Mouse (Mus musculus) kidney, postnatal 14 days (tissue): ENCODE data around the gene Gzmg.
"Not testable (repeated sequence)": the region's sequence is repeated elsewhere in the genome, so short reads cannot be mapped to it uniquely, and the experiment has no call there.

Experiments used
- DNase-seq: peaks from one replicate; pipeline ENCODE4 v3.0.0; 2022; ENCODE audit warnings: mixed read lengths

Gene Gzmg

DNA sequence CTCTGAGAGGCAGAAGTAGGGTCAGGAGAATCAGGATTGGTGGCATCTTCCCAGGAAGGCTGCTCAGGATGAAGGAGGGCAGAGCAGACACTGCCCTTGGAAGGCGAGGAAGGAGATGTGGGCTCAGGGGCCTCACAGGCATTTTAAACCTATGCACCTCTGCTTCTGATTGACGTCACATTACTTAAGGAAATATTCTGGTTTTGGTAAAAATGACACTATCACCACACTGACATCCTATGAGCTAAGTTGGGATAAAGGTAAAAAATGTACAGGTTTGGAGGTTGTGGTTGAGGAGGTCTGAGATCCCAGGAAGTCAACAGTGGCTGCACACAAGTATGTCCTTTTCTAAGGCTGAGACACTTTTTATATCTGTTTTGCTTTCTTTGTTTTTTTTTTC, at the start of gene Gzmg:
Gzmg (minus strand) TSS at position 101 of the 400 bp plus-strand sequence.
- DNase-seq, result not testable (repeated sequence)

DNA sequence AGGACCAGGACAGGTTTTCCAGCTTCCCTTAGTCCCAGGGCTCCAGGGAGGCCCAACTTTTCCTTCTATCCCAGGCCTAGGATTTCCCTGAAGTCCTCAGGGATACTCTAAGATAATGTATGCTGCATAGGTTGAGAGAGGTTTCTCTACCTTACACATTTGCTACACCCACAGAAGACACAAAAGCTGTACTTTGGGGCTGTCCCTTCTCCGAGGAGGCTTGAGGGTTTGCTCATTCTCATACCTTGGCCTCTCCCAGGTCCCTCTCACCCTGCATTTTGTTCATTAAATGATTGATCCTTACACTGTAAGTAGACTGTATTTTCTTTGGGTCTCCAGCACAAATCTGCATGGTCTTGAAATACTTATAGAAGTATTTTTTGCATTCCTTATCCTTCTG, 46.2 kb upstream of the Gzmg start:
- no peak for DNase-seq

DNA sequence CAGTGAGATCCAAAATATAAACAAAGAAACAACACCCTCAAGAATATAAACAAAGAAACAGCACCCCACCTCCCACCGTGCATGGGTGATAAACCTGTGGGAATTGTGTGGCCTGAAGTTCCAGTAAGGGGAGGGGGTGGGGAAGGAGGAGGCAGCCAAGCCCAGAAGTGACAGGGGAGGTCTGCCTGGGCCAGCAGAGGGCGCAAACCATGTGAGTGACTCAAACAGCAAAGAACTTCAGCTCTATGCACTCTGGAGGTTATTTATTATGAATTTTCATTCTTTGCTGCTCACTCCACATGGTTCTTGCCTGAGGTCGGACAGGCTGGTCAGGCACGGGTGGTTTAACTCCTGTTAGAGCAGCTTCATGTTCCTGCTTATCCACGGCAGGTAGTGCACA, 45.6 kb upstream of the Gzmg start:
- DNase-seq, result peak; percentile 30

DNA sequence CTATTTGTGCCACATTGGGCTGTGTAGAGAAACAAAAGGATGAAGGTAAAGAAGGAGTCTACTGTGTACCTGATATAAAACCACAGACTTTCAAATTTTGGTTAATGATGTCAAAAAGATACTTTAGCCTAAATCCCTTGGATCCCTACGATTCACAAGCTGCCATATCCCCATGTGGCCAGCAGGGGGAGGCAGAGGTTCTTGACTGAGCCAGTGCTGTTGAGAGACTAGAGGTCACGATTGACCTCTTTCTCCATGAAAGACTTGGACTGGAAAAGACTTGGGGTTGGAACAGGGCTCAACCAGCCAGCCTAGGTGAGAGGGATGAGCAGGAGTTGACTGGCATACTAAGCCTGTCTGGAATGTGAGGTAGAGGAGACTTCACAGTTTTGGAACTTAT, 44.6 kb upstream of the Gzmg start:
- DNase-seq, result peak; percentile 64

DNA sequence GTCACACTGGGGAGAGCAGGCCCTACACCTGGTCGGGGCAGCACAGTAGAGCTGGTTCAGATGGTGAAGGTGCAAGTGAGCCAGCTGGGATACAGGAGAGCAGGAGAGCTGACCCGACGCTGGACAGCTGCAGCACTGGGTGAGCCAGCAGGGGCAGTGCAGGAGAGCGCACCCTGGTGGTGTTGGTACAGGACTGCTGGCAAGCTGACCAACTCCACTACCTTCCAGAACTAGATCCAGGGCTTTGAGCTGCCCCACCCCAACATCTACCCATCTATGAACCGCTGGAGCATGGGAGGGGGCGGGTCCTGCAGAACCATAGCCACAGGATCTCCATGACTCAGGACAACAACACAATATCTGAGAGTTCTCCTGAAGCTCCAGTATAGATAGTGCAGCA, 27.6 kb upstream of the Gzmg start:
- no peak for DNase-seq

DNA sequence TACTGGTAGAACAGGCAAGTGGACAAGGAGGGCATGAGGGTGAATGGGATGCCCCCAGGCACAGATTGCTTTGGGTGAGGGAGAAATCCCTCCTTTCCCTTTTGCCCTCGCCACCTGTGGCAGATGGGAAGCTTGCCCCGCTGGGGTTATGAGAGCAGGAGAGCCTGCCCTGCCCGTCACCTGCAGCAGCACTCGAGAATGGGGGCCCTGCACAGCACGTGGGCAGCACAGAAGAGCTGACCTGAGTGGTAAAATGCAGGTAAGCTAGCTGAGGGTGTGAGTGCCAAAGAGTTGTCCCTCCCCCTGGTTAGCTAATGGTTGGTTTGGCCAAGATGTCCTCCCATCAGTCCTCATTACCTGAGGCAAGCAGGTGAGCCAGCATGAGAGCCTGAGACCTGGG, 27.1 kb upstream of the Gzmg start:
- DNase-seq, result no peak

DNA sequence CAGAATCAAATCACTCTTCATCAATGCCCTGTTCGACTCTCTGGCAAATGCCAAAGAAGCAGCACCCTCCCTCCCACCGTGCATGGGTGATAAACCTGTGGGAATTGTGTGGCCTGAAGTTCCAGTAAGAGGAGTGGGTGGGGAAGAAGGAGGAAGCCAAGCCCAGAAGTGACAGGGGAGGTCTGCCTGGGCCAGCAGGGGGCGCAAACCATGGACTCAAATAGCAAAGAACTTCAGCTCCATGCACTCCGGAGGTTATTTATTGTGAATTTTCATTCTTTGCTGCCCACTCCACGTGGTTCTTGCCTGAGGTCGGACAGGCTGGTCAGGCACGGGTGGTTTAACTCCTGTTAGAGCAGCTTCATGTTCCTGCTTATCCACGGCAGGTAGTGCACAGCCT, 18.3 kb upstream of the Gzmg start:
- peak; percentile 32 for DNase-seq

DNA sequence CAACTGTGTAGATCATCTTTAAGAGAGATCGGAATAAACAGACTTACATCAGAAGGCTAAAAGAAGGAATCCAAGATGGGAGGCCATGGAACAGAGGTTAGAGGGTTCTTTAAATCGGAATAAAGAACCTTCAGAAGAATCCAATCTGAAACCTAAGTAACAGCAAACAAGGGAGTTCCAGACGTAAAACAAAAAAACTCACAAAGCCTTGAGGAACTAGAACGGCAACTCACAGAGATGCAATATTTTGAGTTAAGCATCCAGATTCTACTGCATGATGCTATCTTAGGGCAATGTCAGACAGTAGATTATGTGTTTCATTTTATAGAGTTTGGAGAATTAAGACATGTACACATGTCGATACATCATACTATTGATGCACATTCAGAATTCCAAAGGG, 15.1 kb upstream of the Gzmg start, which contains the start of gene Gzmn:
Gzmn (minus strand) TSS at position 101 of the 400 bp plus-strand sequence.
- no peak for DNase-seq

DNA sequence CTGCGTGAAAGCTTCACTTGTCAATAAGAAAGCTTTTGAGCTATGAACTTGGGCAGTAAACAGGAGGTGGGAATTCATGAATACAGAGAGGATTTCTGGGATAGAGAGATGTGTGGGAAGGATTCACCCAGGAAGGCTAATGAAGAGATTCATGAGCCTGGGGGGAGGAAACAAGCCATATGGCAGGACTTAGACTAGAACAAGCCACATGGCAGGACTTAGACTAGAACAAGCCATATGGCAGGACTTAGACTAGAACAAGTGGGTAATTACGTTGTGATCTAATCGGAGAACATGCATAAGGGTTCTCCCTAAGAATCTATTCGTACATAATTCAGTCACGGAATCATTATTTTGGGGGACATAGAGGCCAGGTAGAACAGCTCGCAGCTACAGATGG, 14.0 kb upstream of the Gzmg start:
- DNase-seq, result no peak

DNA sequence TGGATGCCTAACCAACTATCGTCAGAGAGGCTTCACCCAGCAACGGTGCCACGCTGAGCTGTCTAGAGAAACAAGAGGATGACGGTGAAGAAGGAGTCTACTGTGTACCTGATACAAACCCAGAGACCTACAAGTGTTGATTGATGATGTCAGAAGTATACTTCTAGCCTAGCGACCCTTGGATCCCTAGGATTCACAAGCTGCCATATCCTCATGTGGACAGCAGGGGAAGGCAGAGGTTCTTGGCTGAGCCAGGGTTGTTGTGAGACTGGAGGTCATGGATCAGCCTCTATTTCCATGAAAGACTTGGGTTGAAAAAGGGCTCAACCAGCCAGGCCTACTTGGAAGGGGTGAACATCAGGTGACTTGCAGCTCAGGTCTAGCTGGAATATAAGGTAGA, 13.4 kb upstream of the Gzmg start:
- no peak for DNase-seq

DNA sequence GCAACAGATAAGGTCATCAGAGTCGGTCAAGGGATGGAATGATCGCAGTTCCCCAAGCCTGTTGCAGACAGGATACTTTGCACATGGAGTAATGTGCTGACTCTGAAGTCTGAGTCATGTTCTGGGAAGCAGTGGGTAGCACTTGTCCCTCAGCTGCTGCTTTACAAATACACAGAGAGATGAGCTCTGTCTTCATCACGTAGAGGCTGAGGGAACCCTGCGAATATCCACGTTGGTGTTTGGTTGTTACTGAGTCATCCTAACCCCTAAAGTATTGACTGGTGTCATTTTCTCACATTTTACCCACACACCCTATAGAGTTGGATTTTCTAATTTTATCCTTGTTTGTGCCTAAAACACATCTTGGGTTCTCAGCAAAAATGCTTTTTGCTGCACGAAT, 8.6 kb upstream of the Gzmg start:
- no peak for DNase-seq

DNA sequence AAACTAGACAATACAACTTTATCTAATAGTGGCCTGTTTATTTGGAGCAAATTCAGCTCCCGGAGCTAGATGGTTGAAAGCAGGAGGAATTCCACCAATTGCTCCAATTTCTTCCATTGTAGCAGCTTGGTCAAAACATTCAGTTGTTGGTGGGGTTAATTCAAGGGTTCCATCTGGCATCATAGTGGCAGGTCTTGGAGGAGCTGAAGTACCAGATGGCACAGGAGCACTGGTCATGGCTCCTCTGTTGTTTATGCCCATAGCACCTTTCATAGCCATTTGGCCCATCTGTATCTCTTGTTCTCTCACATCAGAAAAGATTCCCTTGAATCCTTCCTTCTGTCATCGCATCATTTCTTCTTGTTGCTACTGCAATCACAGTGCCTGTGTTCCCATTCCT, 2.7 kb upstream of the Gzmg start:
- DNase-seq, result no peak

DNA sequence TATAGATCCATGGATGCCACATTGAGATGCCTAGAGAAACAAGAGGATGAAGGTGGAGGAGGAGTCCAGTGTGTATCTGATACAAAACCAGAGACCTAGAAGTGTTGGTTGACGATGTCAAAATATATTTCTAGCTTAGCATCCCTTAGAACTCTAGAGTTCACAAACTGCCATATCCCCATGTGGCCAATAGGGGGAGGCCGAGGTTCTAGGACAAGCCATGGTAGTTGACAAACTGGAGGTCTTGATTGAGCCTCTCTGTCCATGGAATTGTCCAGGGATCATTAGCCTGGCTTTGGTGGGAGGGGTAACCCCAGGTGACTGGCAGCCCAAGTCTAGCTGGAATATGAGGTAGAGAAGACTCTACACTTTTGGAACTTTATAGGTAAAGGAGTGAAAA, 4.0 kb downstream of the Gzmg start:
- DNase-seq, result no peak

DNA sequence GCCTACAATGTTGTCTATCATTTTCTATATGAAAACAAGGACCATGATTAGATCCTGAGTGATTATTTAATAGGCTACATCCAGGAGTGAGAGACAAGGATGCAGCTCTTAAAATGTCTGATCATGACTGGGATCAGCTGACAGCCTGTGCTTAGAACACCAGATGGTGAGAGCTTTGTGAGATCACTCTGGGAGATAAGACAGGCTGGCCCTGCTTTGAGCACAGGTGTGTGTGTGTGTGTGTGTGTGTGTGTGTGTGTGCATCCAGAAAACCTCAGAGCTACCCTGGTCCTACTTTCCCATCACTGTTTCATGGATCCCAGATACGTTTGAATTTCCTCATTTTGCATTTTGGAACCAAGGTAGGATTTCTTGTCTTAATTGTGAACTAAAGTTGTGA, 25.7 kb downstream of the Gzmg start:
- DNase-seq, result not testable (repeated sequence)

DNA sequence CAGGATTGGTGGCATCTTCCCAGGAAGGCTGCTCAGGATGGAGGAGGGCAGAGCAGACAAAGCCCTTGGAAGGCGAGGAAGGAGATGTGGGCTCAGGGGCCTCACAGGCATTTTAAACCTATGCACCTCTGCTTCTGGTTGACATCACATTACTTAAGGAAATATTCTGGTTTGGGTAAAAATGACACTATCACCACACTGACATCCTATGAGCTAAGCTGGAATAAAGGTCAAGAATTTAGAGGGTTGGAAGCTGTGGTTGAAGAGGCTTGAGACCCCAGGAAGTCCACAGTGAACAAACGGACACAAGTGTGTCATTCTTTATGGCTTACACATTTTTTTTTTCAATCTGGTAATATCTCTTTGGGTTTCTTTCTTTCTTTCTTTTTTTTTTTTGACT, 26.9 kb downstream of the Gzmg start, which contains the start of gene Gzmd:
Gzmd (minus strand) TSS at position 101 of the 400 bp plus-strand sequence.
- DNase-seq, result not testable (repeated sequence)

DNA sequence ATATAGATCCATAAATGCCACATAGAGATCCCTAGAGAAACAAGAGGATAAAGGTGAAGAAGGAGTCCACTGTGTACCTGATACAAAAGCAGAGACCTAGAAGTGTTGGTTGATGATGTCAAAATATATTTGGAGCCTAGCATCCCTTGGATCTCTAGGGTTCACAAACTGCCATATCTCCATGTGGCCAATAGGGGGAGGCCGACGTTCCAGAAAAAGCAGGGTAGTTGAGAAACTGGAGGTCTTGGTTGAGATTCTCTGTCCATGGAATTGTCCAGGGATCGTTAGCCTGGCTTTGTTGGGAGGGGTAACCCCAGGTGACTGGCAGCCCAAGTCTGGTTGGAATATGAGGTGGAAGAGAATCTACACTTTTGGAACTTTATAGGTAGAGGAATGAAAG, 31.0 kb downstream of the Gzmg start:
- no peak for DNase-seq

DNA sequence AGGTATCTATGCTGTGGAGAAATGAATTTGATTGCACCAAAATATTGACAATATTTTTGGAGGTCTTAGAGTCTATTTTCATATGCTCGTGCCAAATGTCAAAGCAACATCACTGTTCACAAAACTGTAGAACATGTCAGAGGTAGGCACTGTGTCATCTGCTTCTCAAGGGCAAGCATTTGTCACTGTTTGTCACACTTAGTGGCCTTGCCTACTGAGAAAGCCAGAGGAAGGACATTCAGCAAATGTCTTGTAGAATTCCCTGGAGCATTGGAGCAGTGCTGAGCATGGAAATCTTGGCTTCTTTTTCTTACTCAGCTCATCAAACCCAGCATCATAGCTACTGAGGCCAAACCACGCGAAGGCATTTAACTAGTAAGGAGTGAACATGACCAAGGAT, 35.9 kb downstream of the Gzmg start:
- no peak for DNase-seq

DNA sequence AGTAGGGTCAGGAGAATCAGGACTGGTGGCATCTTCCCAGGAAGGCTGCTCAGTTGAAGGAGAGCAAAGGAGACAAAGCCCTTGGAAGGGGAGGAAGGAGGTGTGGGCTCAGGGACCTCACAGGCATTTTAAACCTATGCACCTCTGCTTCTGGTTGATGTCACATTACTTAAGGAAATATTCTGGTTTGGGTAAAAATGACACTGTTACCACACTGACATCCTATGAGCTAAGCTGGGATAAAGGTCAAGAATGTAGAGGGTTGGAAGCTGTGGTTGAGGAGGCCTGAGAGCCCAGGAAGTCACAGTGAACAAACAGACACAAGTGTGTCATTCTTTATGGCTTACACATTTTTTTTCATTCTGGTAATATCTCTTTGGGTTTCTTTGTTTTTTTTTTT, 38.9 kb downstream of the Gzmg start, which contains the start of gene Gzme:
Gzme (minus strand) TSS at position 101 of the 400 bp plus-strand sequence.
- no peak for DNase-seq

DNA sequence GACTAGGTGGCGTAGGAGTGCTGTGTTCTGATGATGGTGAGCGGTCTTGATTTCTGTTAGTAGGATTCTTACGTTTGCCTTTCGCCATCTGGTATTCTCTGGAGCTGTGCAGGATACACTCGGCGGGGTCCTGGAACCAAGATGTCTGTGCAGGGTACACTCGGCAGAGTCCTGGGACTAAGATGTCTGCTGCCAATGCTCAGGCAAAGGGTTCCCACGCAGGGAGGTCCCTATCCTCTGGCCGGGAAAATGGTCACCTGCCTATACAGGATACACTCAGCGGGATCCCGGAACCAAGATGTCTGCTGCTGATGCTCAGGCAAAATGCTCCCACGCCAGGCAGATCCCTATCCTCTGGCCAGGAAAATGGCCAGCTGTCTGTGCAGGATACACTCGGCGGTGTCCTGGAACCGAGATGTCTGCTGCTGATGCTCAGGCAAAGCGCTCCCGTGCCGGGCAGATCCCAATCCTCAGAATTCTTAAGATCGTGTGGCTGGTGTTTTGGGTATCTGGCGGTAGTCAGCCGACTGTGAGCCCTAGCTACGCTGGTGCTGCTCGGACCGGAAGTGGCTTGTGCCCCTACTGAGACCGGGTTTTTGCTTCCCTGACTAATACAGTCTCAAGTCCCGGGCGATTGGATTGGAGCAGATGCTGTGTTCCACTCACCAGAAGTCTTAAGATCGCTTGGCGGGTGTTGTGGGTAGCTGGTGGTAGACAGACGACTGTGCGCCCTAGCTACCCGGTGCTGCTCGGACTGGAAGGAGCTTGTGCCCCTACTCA, 43.7 kb downstream of the Gzmg start:
- not testable (repeated sequence) for DNase-seq
